Mouse (Mus musculus) urinary bladder, postnatal 4 days (tissue): ENCODE data around the gene Zfp688.
A peak's percentile ranks its signal among the peaks of the same experiment; 100 is the strongest.
"Not testable (repeated sequence)": the region's sequence is repeated elsewhere in the genome, so short reads cannot be mapped to it uniquely, and the experiment has no call there.

Experiments
- DNase-seq, 2 experiments: peaks; one replicate each; pipeline ENCODE4 v3.0.0; 2021 to 2022; ENCODE audit warnings: low spot score in 2 of 2

The Zfp688 gene

GRCm38 (mm10) chr7:127411418-127411817 is 10.4 kb downstream of the Zfp688 start:
- DNase-seq: no peak

GRCm38 (mm10) chr7:127406002-127406987 is 15.6 kb downstream of the Zfp688 start, which contains the start of gene Zfp764:
Zfp764 (minus strand) TSS chr7:127406822.
- peak; percentile 78 to 87 for DNase-seq

GRCm38 (mm10) chr7:127404101-127404500 is 17.8 kb downstream of the Zfp688 start:
- DNase-seq: not testable (repeated sequence)

GRCm38 (mm10) chr7:127402980-127403379 is 18.9 kb downstream of the Zfp688 start:
- no peak for DNase-seq

- DNase-seq: no peak
Measured at GRCm38 (mm10) chr7:127400355-127400754, 21.5 kb downstream of the Zfp688 start.

- DNase-seq: no peak
Measured at GRCm38 (mm10) chr7:127393944-127394333, 27.9 kb downstream of the Zfp688 start.

- peak; percentile 93 to 95 for DNase-seq
Measured at GRCm38 (mm10) chr7:127393157-127393943, 28.5 kb downstream of the Zfp688 start, which contains the start of gene E430018J23Rik. E430018J23Rik (minus strand) TSS chr7:127393629.

GRCm38 (mm10) chr7:127392251-127392824 is 29.5 kb downstream of the Zfp688 start:
- no peak for DNase-seq

- no peak for DNase-seq
Measured at GRCm38 (mm10) chr7:127391538-127391937, 30.3 kb downstream of the Zfp688 start.

GRCm38 (mm10) chr7:127390306-127390705 is 31.6 kb downstream of the Zfp688 start:
- no peak for DNase-seq

- not testable (repeated sequence) for DNase-seq
Measured at GRCm38 (mm10) chr7:127388201-127388600, 33.7 kb downstream of the Zfp688 start.

GRCm38 (mm10) chr7:127386641-127387392 is 35.1 kb downstream of the Zfp688 start, which contains the start of gene 9130019O22Rik:
9130019O22Rik (minus strand) TSS chr7:127387166.
- DNase-seq: peak; percentile 78 to 89

GRCm38 (mm10) chr7:127385560-127385959 is 36.3 kb downstream of the Zfp688 start:
- not testable (repeated sequence) for DNase-seq

GRCm38 (mm10) chr7:127378310-127378921 is 43.5 kb downstream of the Zfp688 start:
- DNase-seq: no peak

GRCm38 (mm10) chr7:127375271-127376245 is 46.3 kb downstream of the Zfp688 start, which contains the start of gene Zfp747:
Zfp747 (minus strand) TSS chr7:127376050.
- peak; percentile 87 to 92 for DNase-seq

- not testable (repeated sequence) for DNase-seq
Measured at GRCm38 (mm10) chr7:127371870-127372269, 50.0 kb downstream of the Zfp688 start.

GRCm38 (mm10) chr7:127371213-127371612 is 50.7 kb downstream of the Zfp688 start:
- DNase-seq: no peak
